Mouse (Mus musculus) heart, adult 18-20 months (tissue): ENCODE measurements around the gene Trir. TPM values are rescaled to one million over a fixed set of nuclear protein-coding genes. Genes with fewer than 3 reads are reported as not detected.
A peak's percentile ranks its signal among the peaks of the same experiment; 100 is the strongest.

Experiments used
- DNase-seq, 2 experiments: peaks; one replicate each; pipeline ENCODE4 v3.0.0; 2021 to 2022; ENCODE audit warnings: mixed read lengths in 1 of 2
- total RNA-seq, 2 experiments: library from RNA; stranded (reverse); gene quantifications; 2 replicates each; pipeline ENCODE4 v1.2.3; 2021

The Trir gene
- total RNA-seq, 2 experiments from 2014 or later = 84.5 to 87.7 TPM

GRCm38 (mm10) chr8:84990836-84991235 lies 35.8 kb upstream of the Trir start:
- DNase-seq = no peak

GRCm38 (mm10) chr8:84994375-84994774 lies 32.2 kb upstream of the Trir start:
- DNase-seq = no peak

- DNase-seq = no peak
Observed at GRCm38 (mm10) chr8:84995680-84996079, 30.9 kb upstream of the Trir start.

GRCm38 (mm10) chr8:84996978-84997377 lies 29.6 kb upstream of the Trir start:
- no peak for DNase-seq

GRCm38 (mm10) chr8:84997649-84998295 lies 28.9 kb upstream of the Trir start:
- peak; percentile 90 to 94 for DNase-seq

- no peak for DNase-seq
Observed at GRCm38 (mm10) chr8:85007686-85008085, 18.9 kb upstream of the Trir start.

DNA sequence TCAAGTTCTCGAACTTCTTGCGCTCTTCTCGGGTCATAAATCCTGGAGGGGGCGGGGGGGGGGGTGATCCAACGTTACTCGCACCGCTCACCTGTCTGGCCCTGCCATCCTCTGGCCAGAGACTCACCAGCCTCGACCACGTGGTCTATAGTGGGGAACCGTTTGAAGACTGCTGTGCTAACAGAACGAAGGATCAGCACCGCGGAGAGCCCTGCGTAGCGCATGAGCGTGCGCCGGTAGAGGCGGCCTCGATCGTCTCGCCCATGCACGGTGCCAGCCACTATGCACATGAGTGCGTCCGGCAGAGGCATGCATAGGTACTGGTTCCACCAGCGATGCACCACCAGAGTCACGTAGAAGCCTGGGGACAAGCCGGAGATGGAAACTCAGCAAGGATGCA lies 15.4 kb upstream of the Trir start:
- DNase-seq = no peak

DNA sequence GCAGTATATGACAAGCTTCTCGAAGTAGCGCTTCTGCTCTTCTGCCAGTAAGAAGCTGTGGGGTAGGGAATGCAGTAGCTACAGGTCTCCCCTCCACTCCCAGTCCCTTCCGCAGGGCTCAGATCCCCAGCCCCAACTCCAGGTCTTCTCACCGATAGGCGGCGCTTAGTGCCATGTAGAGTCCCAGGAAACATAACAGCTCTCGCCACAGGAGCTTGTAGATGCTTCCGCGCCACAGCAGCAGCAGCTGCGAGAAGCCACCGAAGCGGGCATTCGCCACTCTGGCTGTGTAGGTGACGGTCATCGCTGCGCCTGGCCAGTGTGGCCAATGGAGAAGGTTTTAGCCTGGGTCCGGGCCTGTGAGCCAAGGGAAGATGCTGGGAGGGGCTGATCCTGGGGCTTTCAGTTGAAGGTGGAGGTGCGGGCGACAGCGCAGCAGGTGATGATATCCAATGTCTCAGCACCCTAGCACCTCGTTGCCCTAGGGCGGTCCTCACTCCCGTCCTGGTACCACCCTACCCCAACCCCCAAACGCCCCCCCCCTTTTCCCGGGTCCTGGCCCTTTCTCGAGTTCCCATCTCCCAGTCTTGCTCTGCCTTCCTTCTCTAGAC lies 13.3 kb upstream of the Trir start:
- peak; percentile 54 to 65 for DNase-seq

GRCm38 (mm10) chr8:85014431-85014830 lies 12.2 kb upstream of the Trir start, which contains the start of gene Best2:
Gene Best2, minus strand, starts transcription at chr8:85014531.
- no peak for DNase-seq

GRCm38 (mm10) chr8:85016724-85017123 lies 9.9 kb upstream of the Trir start:
- DNase-seq = no peak

DNA sequence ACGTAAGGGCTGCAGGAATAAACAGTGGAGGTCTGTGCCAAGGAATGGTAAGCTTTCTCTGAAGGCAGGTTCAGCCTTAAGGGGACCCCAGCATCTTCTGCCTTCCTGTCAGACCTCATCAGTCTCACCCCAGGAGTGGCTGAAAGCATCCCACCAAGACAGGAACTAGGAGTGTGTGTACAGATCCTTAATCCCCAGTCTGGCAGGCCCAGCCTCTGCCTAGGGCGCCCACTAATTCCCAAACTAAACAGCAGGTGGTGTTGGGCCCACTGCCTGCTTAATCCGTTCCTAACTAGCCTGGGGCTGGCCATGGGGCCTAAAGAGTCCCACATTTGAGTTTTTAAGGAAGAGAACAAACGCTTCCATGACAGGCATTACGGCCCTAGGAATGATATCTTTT lies 9.4 kb upstream of the Trir start:
- no peak for DNase-seq

- no peak for DNase-seq
Observed at GRCm38 (mm10) chr8:85021514-85022055, 5.0 kb upstream of the Trir start.

GRCm38 (mm10) chr8:85023846-85024245 lies 2.8 kb upstream of the Trir start:
- DNase-seq = no peak

GRCm38 (mm10) chr8:85025098-85025932 lies 1.3 kb upstream of the Trir start, which contains the start of gene Asna1:
Gene Asna1, minus strand, starts transcription at chr8:85025281.
- DNase-seq = peak; percentile 92

DNA sequence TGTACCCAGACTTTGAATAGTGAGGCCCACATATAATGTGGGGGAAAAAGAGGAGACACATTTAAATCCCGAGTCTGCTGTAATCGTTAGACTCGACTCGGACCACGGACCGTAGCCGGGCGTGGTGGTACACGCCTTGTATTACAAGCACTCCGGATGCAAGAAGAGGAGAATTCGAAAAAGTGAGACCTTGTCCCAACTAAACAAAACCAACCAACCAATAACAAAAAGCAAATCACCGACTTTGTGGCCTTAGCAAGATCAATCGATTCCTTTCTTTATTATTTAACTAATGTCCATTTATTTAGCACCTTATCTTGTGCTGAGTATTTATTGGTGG lies 863 bp downstream of the Trir start:
- DNase-seq = no peak

GRCm38 (mm10) chr8:85027922-85028321 lies 1.3 kb downstream of the Trir start:
- no peak for DNase-seq

GRCm38 (mm10) chr8:85029271-85029670 lies 2.6 kb downstream of the Trir start:
- DNase-seq = peak; percentile 10 to 21

GRCm38 (mm10) chr8:85032622-85033311 lies 6.1 kb downstream of the Trir start:
- peak; percentile 27 to 44 for DNase-seq

GRCm38 (mm10) chr8:85033867-85034266 lies 7.2 kb downstream of the Trir start:
- no peak for DNase-seq

DNA sequence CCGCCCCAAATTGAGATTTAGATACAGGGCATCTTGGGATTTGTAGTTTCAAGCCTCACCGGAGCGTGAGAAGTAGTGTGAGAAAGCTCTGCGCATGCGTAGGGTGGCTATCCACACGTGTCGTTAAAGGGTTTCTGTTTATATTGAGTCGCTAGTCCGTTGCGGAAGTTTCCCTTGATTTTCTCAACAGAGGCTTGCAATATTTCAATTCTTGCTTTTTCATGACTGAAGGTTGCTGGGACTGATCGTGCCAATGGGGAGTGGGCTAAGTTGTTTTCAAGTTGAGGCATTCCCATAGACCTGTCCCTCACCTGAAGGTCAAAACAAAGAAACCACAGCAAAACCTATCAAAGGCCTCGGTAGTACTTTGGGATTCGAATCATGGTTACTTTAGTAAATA lies 8.1 kb downstream of the Trir start:
- DNase-seq = peak; percentile 76 to 78

DNA sequence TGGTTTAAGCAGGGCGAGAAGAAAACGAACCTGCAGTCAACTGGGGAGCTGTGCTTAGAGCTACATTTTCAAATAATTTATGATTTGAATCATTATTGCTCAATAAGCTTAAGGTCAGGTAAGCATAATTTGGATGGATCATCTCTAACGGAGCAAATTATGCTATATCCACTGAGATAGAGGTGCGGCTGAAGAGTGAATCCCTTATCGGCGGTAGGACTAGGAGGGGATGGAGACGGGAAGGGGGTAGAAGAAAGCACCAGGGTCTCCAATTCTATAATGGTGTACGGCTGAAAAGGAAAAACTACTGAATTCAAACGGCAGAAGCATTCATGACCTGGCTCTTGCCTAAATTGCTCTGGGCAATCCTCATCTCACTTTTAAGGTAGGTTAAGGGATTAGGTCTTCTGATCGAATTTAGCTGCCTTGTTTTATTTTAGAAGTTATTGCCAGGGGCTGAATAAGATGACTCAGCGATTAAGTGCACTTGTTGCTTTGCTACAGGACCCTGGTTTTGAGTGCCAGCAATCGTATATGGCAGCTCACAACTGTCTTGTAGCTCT lies 8.6 kb downstream of the Trir start:
- DNase-seq = peak in 1 of 2 experiments; percentile 26
